Mouse (Mus musculus) erythroblast, embryonic 14.5 days (primary cell): ENCODE measurements around the gene Cntnap5a.

Experiments
- GATA1 ChIP-seq: IDR thresholded peaks from 2 replicates; pipeline ENCODE4 v1.6.1; 2012; ENCODE audit warnings: low read length, inconsistent platforms, mixed read lengths
- TAL1 ChIP-seq: IDR thresholded peaks from 3 replicates; pipeline ENCODE4 v1.6.1; 2012; ENCODE audit warnings: low read length, inconsistent platforms, mixed read lengths

DNA sequence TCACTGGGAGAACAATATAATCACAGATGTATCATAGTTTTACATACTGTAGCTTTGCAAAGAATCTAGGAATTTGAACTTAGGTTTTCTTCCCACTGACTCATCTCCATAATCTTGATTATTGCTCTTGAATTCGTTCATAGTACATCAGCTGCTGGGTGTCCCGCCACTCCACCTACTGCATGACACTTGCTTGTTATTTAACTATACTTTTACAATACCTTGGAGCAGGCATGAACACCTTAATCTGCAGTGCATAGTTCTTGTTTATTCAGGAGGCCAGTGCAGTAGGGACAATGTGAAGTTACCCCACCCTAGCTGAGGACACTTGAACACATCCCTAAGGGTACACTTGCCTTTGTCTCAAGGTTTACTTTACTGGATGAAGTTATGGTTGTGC, 352.3 kb downstream of the Cntnap5a start:
- TF ChIP-seq GATA1 (no peak), TAL1 (no peak)
